Mouse (Mus musculus): ENCODE data around the gene Jaml. TPM values are rescaled to one million over a fixed set of nuclear protein-coding genes. Genes with fewer than 3 reads are reported as not detected.

Gene Jaml
- polyA plus RNA-seq, 1 experiment from 2014 or later = 0.16 TPM

GRCm38 (mm10) chr9:45084556-45084955, 5.6 kb downstream of the Jaml start:
- Histone ChIP-seq H3K27me3 (no peaks in the 10 kb centered on the region), H3K4me2 (no peak overlapping the region), H3K36me3 (no peaks in the 10 kb centered on the region), H3K9ac (no peak overlapping the region), H3K4me1 (replicated peaks) (0 out of 2 replicates have a peak, but pooled peaks cover 4% of the 10 kb centered on the region), H3K27ac (no peak overlapping the region), H3K4me3 (replicated peaks) (no peak overlapping the region), H3K9me3 (replicated peaks) (no peaks in the 10 kb centered on the region)
- no peak for ATAC-seq (ENCODE audit: low read depth)
- no peak for DNase-seq
- 35% methylated on average over 5 of the region's 5 CpGs for WGBS (ENCODE audit: insufficient replicate concordance)

DNA sequence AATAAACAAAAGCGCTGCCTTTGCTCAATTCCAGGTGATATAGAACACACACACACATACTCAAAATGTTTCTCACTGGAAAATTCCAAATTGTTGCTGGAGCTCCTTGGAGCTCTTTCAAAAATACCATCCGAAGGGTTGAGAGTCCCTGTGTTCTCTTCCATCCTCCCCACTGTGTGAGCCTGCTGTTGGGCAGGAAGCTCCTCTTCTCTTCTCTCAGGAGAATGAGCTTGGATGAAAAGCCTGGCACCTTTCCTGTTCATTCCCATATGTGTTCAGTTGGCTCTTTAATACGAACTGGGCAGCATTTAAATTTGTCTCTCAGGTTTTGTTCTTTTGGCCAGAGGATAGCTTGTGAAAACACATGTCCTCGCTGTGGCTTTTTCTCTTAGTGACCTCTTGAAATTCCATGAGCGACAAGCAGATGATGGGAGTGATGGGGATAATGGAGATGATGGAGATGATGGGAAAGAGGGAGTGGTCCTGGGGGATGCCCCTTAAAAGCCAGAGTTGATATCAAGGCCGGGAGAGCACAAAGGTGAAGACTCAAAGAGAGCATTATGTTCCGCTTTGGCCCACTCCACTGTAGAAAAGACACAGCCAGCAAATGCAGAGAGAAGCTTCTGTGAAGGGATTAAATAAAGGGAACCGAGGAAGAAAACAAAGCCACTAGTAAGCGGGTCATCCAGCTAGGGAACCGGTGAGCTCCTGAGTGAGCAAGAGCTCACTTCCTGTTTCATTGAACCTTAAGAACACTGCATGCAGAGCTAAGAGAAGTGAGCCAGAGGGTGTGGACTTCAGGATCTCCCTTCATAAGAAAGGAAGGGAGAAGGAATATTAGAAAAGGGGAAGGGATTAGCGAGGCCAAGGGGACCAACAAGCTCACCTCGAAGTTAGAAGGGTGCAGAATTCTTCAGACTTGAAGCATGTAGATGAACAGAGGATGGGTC, 7.0 kb downstream of the Jaml start:
- no peaks in the 10 kb centered on the region for H3K27me3 ChIP-seq
- 0 out of 2 replicates have a peak, but pooled peaks cover 4% of the 10 kb centered on the region for H3K4me1 ChIP-seq (replicated peaks)
- H3K36me3 ChIP-seq = no peaks in the 10 kb centered on the region
- H3K9ac ChIP-seq = no peak overlapping the region
- no peak overlapping the region for H3K4me2 ChIP-seq
- 59% methylated on average over 12 of the region's 12 CpGs for WGBS (ENCODE audit: insufficient replicate concordance)
- no peaks in the 10 kb centered on the region for H3K9me3 ChIP-seq (replicated peaks)
- no peak overlapping the region for H3K27ac ChIP-seq
- H3K4me3 ChIP-seq (replicated peaks) = no peak overlapping the region
- DNase-seq = no peak
- ATAC-seq (ENCODE audit: low read depth) = no peak

- H3K9ac ChIP-seq = no peak overlapping the region
- no peak for ATAC-seq (ENCODE audit: low read depth)
Observed at GRCm38 (mm10) chr9:45088040-45088439, 9.1 kb downstream of the Jaml start.

DNA sequence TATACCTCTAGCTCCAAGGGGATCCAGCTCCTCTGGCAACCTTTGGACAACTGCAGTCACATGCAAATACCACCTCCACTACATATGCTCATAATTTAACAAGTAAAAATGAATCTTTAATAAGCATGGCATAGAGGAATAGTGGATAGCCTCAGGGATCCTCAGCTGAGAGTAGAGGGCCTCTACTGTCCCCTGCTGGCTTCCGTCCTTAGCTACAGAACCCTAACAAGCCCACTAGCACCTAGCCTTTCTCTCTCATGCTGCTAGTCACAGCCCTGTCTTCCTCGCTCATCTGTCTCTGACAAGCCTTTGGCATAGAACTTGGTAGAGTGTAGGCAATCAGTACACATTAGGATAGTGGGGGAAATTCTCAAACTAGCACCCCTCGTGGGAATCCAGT, 11.8 kb downstream of the Jaml start:
- Histone ChIP-seq H3K4me2 (no peak overlapping the region), H3K9ac (no peak overlapping the region), H3K27me3 (no peaks in the 10 kb centered on the region), H3K27ac (no peak overlapping the region), H3K9me3 (replicated peaks) (no peaks in the 10 kb centered on the region), H3K36me3 (no peaks in the 10 kb centered on the region), H3K4me1 (replicated peaks) (peaks cover 4% of the 10 kb centered on the region; the same call in 1 of the 2 replicates), H3K4me3 (replicated peaks) (no peak overlapping the region)
- no peak for ATAC-seq (ENCODE audit: low read depth)
- no peak for DNase-seq
- 47% methylated on average over 3 of the region's 3 CpGs for WGBS (ENCODE audit: insufficient replicate concordance)

More at GRCm38 (mm10) chr9:45088040-45088439, 9.1 kb downstream of the Jaml start:
- Histone ChIP-seq H3K4me2 (no peak overlapping the region), H3K4me3 (replicated peaks) (no peak overlapping the region), H3K36me3 (no peaks in the 10 kb centered on the region), H3K27ac (no peak overlapping the region), H3K9me3 (replicated peaks) (no peaks in the 10 kb centered on the region), H3K4me1 (replicated peaks) (peaks cover 8% of the 10 kb centered on the region; the same call in 1 of the 2 replicates), H3K27me3 (no peaks in the 10 kb centered on the region)
- DNase-seq = no peak

DNA sequence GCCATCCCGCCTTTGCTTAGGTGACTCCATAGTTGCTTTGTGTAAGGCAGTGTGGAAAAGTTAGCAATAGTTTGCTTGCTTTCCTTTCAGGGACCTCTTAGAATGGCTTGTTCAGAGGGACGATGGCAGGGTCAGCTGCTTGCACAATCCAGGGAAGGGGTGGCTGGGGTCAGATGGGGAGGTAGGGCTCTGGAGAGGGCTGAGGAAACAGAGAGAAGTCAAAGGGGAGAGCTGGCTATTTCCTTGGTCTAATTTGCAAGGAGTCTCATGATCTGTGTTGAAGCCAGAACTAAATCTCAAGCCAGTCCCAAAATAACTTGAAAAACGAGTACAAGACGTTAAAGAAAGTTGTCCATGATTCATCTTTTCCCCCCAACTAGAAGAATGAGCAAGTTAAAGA, 13.7 kb downstream of the Jaml start:
- peaks cover 4% of the 10 kb centered on the region; the same call in 1 of the 2 replicates for H3K4me1 ChIP-seq (replicated peaks)
- no peak overlapping the region for H3K9ac ChIP-seq
- no peaks in the 10 kb centered on the region for H3K9me3 ChIP-seq (replicated peaks)
- ATAC-seq (ENCODE audit: low read depth) = no peak
- H3K36me3 ChIP-seq = no peaks in the 10 kb centered on the region
- H3K4me3 ChIP-seq (replicated peaks) = no peak overlapping the region
- no peaks in the 10 kb centered on the region for H3K27me3 ChIP-seq
- no peak overlapping the region for H3K27ac ChIP-seq
- no peak overlapping the region for H3K4me2 ChIP-seq
- 37% methylated on average over 4 of the region's 4 CpGs for WGBS (ENCODE audit: insufficient replicate concordance)
- no peak for DNase-seq

DNA sequence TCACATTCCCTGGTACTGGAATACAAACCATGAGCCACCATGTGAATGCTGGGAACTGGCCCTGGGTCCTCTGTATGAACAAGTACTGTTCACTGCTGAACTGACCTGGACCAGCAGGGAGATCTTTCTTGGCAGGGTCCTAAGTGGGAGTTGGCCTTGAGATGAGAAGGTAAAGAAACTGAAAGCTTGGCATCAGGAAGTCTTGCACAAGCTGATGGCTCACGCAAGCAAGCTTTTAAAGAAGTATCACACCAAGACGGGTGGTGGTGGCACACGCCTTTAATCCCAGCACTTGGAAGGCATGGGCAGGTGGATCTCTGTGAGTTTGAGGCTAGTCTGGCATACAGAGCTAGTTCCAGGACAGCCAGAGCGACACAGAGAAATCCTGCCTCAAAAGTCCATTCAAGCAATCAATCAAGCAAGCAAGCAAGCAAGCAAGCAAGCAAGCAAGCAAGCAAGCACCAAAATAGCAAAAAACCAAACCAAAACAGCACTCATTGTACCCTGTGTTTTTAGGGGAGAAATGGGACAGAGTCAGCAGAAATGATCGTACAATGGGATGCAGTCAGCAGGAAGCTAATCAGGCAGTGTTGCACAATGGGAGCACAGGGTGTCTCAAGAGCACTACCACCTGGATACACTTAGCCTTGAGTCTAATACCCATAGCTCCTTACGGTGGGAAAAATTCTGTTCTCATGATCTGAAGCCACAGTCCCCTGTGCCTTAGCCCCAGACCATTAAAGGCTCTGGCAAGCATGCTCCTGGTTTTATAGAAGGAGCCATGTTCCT, 16.4 kb downstream of the Jaml start:
- Histone ChIP-seq H3K27ac (no peak overlapping the region), H3K9me3 (replicated peaks) (no peaks in the 10 kb centered on the region), H3K4me3 (replicated peaks) (no peak overlapping the region), H3K4me1 (replicated peaks) (peaks cover 4% of the 10 kb centered on the region; the same call in 1 of the 2 replicates), H3K27me3 (no peaks in the 10 kb centered on the region), H3K36me3 (no peaks in the 10 kb centered on the region), H3K4me2 (no peak overlapping the region), H3K9ac (no peak overlapping the region)
- DNase-seq = no peak
- ATAC-seq (ENCODE audit: low read depth) = no peak
- 45% methylated on average over 6 of the region's 6 CpGs for WGBS (ENCODE audit: insufficient replicate concordance)

GRCm38 (mm10) chr9:45097877-45098276, 18.9 kb downstream of the Jaml start:
- DNase-seq (no peak), ATAC-seq (ENCODE audit: low read depth) (no peak)
- WGBS (ENCODE audit: insufficient replicate concordance) = 64% methylated on average over 5 of the region's 5 CpGs
- Histone ChIP-seq H3K9me3 (replicated peaks) (no peaks in the 10 kb centered on the region), H3K4me2 (no peak overlapping the region), H3K4me1 (replicated peaks) (no peaks in the 10 kb centered on the region), H3K36me3 (no peaks in the 10 kb centered on the region), H3K4me3 (replicated peaks) (no peak overlapping the region), H3K27ac (no peak overlapping the region), H3K9ac (no peak overlapping the region), H3K27me3 (no peaks in the 10 kb centered on the region)

- 13% methylated on average over 3 of the region's 3 CpGs for WGBS (ENCODE audit: insufficient replicate concordance)
- DNase-seq (no peak), ATAC-seq (ENCODE audit: low read depth) (no peak)
- H3K9me3 ChIP-seq (replicated peaks) = no peaks in the 10 kb centered on the region
- H3K4me1 ChIP-seq (replicated peaks) = no peaks in the 10 kb centered on the region
- no peak overlapping the region for H3K27ac ChIP-seq
- H3K27me3 ChIP-seq = no peaks in the 10 kb centered on the region
- no peak overlapping the region for H3K9ac ChIP-seq
- H3K36me3 ChIP-seq = no peaks in the 10 kb centered on the region
- no peak overlapping the region for H3K4me2 ChIP-seq
- no peak overlapping the region for H3K4me3 ChIP-seq (replicated peaks)
Observed at GRCm38 (mm10) chr9:45098426-45098825, 19.4 kb downstream of the Jaml start.

DNA sequence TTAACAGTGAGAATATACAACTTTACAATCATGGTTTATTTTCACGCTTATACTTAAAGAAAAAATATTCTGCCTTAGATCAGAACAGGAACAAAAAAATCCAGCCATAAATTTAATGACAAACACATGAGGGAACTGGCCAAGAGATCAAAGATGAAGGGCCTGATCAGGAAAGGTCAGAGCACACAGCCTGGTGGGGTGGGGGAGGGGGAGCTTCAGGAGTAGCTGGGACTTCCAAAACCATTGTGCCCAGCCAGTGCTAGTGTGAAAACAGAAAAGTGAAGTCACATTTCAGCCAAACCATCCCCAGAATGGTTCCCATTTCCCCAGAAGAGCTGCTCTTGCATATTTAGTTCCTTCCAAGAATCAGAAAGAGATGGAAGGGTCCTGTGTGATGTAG, 23.5 kb downstream of the Jaml start:
- Histone ChIP-seq H3K9me3 (replicated peaks) (no peaks in the 10 kb centered on the region), H3K4me3 (replicated peaks) (no peak overlapping the region), H3K9ac (no peak overlapping the region), H3K36me3 (no peaks in the 10 kb centered on the region), H3K27ac (no peak overlapping the region), H3K27me3 (no peaks in the 10 kb centered on the region), H3K4me1 (replicated peaks) (no peaks in the 10 kb centered on the region), H3K4me2 (no peak overlapping the region)
- WGBS (ENCODE audit: insufficient replicate concordance) = 78% methylated on average over 1 of the region's 1 CpGs
- no peak for DNase-seq
- no peak for ATAC-seq (ENCODE audit: low read depth)

DNA sequence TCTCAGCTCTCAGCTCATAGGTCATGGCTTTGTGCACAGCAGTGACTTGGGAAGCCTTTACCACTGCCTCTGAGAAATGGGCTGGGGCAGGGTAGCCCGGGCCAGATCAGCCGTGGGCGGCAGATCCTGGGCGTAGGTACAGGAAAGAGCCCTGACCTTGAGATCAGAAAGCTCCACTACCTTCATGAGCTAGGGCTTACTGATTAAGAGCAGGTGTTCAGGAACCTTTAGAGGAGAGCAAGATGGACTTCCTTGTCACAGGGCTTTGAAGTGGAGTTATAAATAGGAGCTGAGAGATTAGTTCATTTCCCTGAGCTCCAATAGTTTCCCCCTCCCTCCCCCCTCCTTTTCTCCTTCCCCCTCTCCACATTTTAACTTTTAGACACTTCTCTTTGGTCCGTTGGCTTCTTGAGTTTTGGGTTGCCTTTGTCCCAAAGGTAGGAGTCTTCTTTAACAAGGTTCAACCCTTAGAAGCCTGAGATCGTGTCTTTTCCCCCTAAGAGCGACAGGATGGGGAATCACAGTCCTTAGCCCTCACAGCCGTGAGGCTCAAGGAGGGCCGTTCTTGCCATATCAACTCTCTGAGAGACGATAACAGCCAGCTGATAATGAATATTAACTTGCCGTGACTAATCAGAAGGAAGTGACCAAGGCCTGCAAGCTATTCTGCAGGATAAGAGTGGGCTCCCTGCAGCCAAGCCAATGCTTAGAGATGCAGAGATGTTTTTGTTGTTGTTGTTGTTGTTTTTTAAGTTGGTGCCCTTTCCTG, 24.4 kb downstream of the Jaml start:
- no peak for ATAC-seq (ENCODE audit: low read depth)
- no peak overlapping the region for H3K4me2 ChIP-seq
- no peak overlapping the region for H3K9ac ChIP-seq
- no peaks in the 10 kb centered on the region for H3K27me3 ChIP-seq
- no peak overlapping the region for H3K4me3 ChIP-seq (replicated peaks)
- 38% methylated on average over 11 of the region's 11 CpGs for WGBS (ENCODE audit: insufficient replicate concordance)
- no peaks in the 10 kb centered on the region for H3K36me3 ChIP-seq
- H3K27ac ChIP-seq = no peak overlapping the region
- DNase-seq = no peak
- no peaks in the 10 kb centered on the region for H3K9me3 ChIP-seq (replicated peaks)
- no peaks in the 10 kb centered on the region for H3K4me1 ChIP-seq (replicated peaks)

Data from liver, embryonic 13.5 days (tissue).